Mouse (Mus musculus): ENCODE measurements around the gene Neurog2. TPM values are rescaled to one million over a fixed set of nuclear protein-coding genes. Genes with fewer than 3 reads are reported as not detected.
A peak's percentile ranks its signal among the peaks of the same experiment; 100 is the strongest.

Gene Neurog2
- polyA plus RNA-seq (2011; ENCODE audit: insufficient read length, low read depth, missing spikeins): not detected in 2 replicates

DNA sequence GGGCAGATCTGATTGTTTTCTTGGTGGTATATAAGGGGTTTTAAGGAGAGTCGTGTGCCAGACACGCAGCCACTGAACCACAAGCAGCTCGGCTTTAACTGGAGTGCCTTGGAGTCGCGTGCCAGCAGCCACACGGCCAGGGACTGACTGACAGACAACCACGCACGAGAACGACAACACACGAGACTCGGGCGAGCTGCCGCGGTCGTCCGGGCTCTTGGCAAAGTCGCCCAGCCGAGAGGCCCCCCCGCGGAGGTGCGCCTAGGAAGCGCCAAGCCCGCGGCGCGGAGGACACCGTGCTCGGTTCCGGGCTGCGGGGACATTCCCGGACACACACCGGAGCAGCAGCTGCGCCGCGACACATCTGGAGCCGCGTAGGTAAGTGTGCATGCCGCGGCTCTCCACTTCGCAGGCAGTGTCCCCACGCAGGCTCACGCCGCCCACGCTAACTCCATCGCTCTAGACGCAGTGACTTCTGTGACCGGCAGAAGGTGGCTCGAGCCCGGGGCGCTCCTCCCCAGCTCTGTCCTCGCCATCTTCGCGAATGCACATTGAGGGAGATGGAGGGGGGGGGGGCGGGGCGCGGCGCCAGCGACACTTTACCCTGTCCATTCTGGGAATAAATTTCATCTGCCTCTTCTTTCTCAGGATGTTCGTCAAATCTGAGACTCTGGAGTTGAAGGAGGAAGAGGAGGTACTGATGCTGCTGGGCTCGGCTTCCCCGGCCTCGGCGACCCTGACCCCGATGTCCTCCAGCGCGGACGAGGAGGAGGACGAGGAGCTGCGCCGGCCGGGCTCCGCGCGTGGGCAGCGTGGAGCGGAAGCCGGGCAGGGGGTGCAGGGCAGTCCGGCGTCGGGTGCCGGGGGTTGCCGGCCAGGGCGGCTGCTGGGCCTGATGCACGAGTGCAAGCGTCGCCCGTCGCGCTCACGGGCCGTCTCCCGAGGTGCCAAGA lies at the start of gene Neurog2:
TSS of gene Neurog2 (plus strand) at position 56 of the 953 bp plus-strand sequence.
- no peak for TF ChIP-seq POLR2A (IDR thresholded peaks at IDR 0.05; ENCODE audit: low read depth, low read length)
- no peak for TF ChIP-seq CTCF (IDR thresholded peaks at IDR 0.05; ENCODE audit: borderline replicate concordance, insufficient read depth, low read length)
- peak within 1 kb of the TSS; percentile 14 for H3K4me3 ChIP-seq (ENCODE audit: insufficient read depth, low read length)
- H3K4me1 ChIP-seq (ENCODE audit: control insufficient read depth, insufficient read depth, low read length): no peaks in the 10 kb centered on the region
- H3K27ac ChIP-seq (ENCODE audit: insufficient read depth, low read length): no peak within 1 kb of the TSS

DNA sequence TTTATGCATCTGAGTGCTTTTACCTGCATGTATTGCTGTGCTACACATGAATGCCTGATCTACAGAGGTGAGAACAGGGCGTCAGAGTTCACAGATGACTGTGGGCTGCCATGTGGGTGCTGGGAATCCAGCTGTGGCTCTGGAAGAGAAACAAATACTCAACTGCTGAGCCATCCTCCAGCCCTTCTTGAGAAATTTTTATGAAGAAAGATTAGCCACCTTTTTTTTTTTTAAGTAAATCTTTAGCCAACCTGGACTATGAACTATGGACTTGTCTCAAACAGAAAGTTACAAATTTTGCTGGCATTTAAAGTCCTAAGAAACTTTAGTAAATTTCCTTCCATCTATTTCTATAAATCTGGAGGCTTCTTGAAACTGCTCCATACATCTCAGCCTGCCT lies 35.8 kb upstream of the Neurog2 start:
- Histone ChIP-seq H3K4me1 (ENCODE audit: control insufficient read depth, insufficient read depth, low read length) (no peaks in the 10 kb centered on the region), H3K27ac (ENCODE audit: insufficient read depth, low read length) (no peak overlapping the region), H3K4me3 (ENCODE audit: insufficient read depth, low read length) (no peak overlapping the region)
- TF ChIP-seq POLR2A (IDR thresholded peaks at IDR 0.05; ENCODE audit: low read depth, low read length): no peak
- TF ChIP-seq CTCF (IDR thresholded peaks at IDR 0.05; ENCODE audit: borderline replicate concordance, insufficient read depth, low read length): no peak

DNA sequence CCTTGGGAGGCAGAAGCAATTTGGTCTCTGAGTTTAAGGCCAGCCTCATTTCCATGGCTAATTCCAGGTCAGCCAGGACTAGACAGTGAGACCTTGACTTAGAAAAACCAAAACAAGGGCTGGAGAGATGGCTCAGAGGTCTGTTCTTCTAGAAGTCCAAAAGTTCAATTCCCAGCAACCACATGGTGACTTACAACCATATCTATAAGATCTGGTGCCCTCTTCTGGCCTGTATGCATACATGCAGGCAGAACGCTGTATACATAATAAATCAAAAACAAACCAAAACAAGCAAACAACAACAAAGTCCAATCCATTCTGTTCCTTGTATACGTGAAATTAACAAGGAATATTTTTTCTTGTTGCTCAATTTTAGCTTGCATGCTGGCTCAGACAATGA lies 24.8 kb upstream of the Neurog2 start:
- Histone ChIP-seq H3K27ac (ENCODE audit: insufficient read depth, low read length) (no peak overlapping the region), H3K4me3 (ENCODE audit: insufficient read depth, low read length) (no peak overlapping the region), H3K4me1 (ENCODE audit: control insufficient read depth, insufficient read depth, low read length) (no peaks in the 10 kb centered on the region)
- TF ChIP-seq POLR2A (IDR thresholded peaks at IDR 0.05; ENCODE audit: low read depth, low read length) (no peak), CTCF (IDR thresholded peaks at IDR 0.05; ENCODE audit: borderline replicate concordance, insufficient read depth, low read length) (no peak)

DNA sequence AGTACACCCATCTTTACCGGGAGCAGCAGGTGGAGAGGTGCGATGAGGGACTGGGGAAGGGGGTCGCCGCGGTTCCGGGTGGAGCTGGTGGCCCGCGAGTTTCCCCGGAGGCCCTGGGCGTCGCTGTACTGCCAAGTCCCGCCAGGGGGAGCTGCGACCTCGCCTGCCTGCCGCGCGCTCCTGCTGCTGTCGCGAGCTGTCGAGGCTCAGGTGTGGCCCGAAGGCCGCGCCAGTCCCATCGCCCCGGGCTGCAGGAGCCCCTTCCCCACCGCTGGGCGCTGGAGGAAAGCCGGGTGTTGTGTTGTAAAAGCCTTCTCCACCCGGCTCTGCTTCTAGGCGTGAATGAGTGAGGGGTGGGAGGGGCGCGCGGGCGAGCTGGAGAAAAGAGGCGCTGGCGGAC lies 7.6 kb upstream of the Neurog2 start:
- Histone ChIP-seq H3K4me1 (ENCODE audit: control insufficient read depth, insufficient read depth, low read length) (no peaks in the 10 kb centered on the region), H3K27ac (ENCODE audit: insufficient read depth, low read length) (no peak overlapping the region), H3K4me3 (ENCODE audit: insufficient read depth, low read length) (peak overlapping the region; percentile 19)
- TF ChIP-seq POLR2A (IDR thresholded peaks at IDR 0.05; ENCODE audit: low read depth, low read length): no peak
- TF ChIP-seq CTCF (IDR thresholded peaks at IDR 0.05; ENCODE audit: borderline replicate concordance, insufficient read depth, low read length): peak; percentile 84

DNA sequence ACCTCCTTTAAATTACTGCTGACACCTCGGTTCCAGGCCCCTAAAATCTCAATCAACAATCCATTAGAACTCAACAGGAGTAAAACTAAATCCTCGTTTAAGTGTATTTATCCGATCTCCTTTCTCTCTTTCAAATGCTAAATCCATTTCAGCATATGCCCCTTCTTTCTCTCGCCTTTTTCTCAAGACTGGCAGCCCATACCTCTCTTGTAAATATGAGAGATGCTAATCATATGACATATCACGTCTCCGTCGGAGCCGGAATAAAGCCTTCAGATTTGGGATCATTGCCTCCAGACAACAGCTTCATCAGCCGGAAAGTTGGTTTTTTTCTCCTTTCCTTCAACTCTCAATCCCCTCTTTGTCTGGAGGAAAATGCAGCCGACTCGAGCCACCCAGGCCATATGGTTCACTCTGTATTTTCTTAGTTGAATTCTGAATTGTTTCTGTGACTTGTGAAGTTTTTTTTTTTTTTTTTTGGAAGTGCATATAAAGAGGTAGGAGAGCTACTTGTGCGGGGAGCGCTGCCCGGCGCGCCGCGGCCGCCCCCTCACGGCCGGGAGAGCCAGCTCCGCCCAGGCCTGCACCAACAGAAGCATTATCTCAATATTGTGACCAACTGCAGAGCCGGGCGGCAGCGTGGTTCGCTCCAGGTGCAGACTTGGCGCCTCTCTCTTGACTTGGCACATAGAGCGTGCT lies 7.1 kb upstream of the Neurog2 start:
- TF ChIP-seq POLR2A (IDR thresholded peaks at IDR 0.05; ENCODE audit: low read depth, low read length) (no peak), CTCF (IDR thresholded peaks at IDR 0.05; ENCODE audit: borderline replicate concordance, insufficient read depth, low read length) (no peak)
- Histone ChIP-seq H3K4me1 (ENCODE audit: control insufficient read depth, insufficient read depth, low read length) (no peaks in the 10 kb centered on the region), H3K27ac (ENCODE audit: insufficient read depth, low read length) (no peak overlapping the region), H3K4me3 (ENCODE audit: insufficient read depth, low read length) (peak overlapping the region; percentile 19)

DNA sequence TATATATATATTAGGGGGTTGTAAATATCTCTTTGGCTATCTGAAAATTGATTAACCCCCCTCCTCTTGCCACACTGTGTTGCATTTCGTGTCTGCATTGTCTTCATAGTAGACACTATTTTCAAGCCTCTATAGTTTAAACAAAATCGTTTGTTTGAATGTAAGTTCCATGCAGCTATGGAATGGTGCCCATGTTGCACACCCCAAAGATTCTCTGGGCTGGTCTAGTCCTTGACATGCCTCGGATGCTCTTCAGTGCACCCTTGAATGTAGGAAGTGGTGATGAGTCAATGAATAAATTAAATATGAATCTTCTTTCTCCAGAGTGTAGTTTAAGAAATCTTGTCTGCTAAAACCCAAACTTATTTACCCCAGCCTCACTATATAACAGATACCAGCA lies 6.4 kb upstream of the Neurog2 start:
- Histone ChIP-seq H3K4me1 (ENCODE audit: control insufficient read depth, insufficient read depth, low read length) (no peaks in the 10 kb centered on the region), H3K27ac (ENCODE audit: insufficient read depth, low read length) (no peak overlapping the region), H3K4me3 (ENCODE audit: insufficient read depth, low read length) (no peak overlapping the region)
- TF ChIP-seq POLR2A (IDR thresholded peaks at IDR 0.05; ENCODE audit: low read depth, low read length): no peak
- TF ChIP-seq CTCF (IDR thresholded peaks at IDR 0.05; ENCODE audit: borderline replicate concordance, insufficient read depth, low read length): no peak

DNA sequence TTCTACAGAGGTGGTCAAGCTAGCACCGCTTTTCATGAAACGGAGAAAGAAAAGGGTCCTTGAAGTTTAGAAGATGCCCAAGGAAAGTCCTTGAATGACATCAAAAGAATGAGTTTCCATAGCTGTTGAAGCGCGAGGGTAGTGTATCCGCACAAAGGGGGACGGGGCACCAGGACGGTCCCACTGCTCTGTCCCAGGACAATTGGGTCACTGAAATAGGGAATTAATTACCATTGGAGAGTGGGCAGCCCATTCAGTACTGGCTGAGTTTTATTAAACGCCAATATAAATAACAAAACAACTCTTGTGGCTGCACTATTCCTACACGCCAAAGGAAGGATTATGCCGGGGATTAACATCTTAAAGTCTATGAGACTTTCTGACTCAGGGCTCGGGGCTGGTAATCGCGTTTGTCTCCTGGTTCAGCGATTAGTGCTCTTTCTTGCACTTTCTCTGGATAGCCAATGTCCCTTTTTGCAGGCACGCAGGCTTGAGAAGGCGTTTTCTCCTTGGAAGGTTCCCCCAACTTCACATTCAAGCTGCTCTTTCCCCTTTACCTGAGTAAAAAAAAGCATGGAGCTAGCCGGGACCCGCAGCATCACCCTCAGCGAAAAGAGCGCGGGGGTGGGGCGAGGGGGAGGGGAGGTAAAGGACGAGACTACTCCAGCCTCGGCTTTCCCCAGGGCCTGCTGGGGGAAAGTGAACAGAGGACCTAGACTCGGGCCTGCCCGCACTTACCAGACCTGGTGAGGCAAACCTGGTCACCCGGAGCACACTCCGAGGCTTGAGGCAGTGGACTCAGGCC lies 5.6 kb upstream of the Neurog2 start:
- Histone ChIP-seq H3K4me1 (ENCODE audit: control insufficient read depth, insufficient read depth, low read length) (no peaks in the 10 kb centered on the region), H3K27ac (ENCODE audit: insufficient read depth, low read length) (no peak overlapping the region), H3K4me3 (ENCODE audit: insufficient read depth, low read length) (no peak overlapping the region)
- TF ChIP-seq POLR2A (IDR thresholded peaks at IDR 0.05; ENCODE audit: low read depth, low read length): no peak
- TF ChIP-seq CTCF (IDR thresholded peaks at IDR 0.05; ENCODE audit: borderline replicate concordance, insufficient read depth, low read length): no peak

DNA sequence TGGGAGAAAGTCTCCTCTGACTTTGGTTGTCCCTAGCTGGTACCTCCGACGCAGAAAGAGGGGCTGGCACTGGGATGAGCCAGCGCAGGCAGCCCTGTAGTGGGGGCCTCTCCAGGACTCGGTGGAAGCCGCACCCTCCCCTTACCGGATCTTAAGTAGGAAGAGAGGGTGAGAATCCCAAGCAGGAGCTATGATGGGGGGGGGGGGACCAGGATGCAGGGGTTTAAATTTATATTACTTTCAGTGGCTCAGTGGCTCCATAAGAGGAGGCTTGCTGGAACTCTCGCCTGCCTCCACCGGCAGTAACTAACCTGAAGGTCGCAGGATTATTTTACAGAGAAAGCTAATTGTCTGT lies 5.0 kb upstream of the Neurog2 start:
- TF ChIP-seq POLR2A (IDR thresholded peaks at IDR 0.05; ENCODE audit: low read depth, low read length) (no peak), CTCF (IDR thresholded peaks at IDR 0.05; ENCODE audit: borderline replicate concordance, insufficient read depth, low read length) (no peak)
- no peak overlapping the region for H3K4me3 ChIP-seq (ENCODE audit: insufficient read depth, low read length)
- no peak overlapping the region for H3K27ac ChIP-seq (ENCODE audit: insufficient read depth, low read length)
- H3K4me1 ChIP-seq (ENCODE audit: control insufficient read depth, insufficient read depth, low read length): no peaks in the 10 kb centered on the region

Data from embryonic fibroblast, embryonic 13.5 days (primary cell).